Mouse (Mus musculus) heart, adult 2 months (tissue): ENCODE data around the gene Aldh1a1. TPM values are rescaled to one million over a fixed set of nuclear protein-coding genes. Genes with fewer than 3 reads are reported as not detected.

ENCODE experiments used
- DNase-seq, 2 experiments: peaks; one replicate each; pipeline ENCODE4 v3.0.0; 2021
- H3K27ac ChIP-seq: fragments of 200-600 bp; 2 replicates; pipeline ENCODE4 v1.8.1; 2022
- H3K27me3 ChIP-seq: fragments of 200-500 bp; 2 replicates; pipeline ENCODE4 v1.6.1; 2012; ENCODE audit warnings: mild to moderate bottlenecking, low read length, inconsistent platforms, mixed read lengths; ENCODE audit not compliant: control insufficient read depth, insufficient read depth
- H3K36me3 ChIP-seq: fragments of 200-500 bp; 2 replicates; pipeline ENCODE4 v1.6.1; 2012; ENCODE audit warnings: low read length, inconsistent platforms; ENCODE audit not compliant: control insufficient read depth, insufficient read depth
- H3K4me1 ChIP-seq: fragments of 200-500 bp; 2 replicates; pipeline ENCODE4 v1.6.1; 2011; ENCODE audit warnings: low read length; ENCODE audit not compliant: control insufficient read depth, insufficient read depth
- H3K4me3 ChIP-seq: fragments of 200-600 bp; 2 replicates; pipeline ENCODE4 v1.8.1; 2022
- H3K79me2 ChIP-seq: fragments of 200-500 bp; replicated peaks from 2 replicates; pipeline ENCODE4 v1.6.1; 2012; ENCODE audit warnings: mild to moderate bottlenecking, inconsistent platforms, low read length, moderate library complexity, mixed read lengths; ENCODE audit not compliant: control insufficient read depth, insufficient read depth
- H3K9ac ChIP-seq: fragments of 200-500 bp; 2 replicates; pipeline ENCODE4 v1.6.1; 2012; ENCODE audit warnings: low read depth, mild to moderate bottlenecking, control low read depth, inconsistent platforms, low read length, mixed read lengths
- CTCF ChIP-seq: fragments of 200-600 bp; IDR thresholded peaks from 2 replicates; pipeline ENCODE4 v1.8.1; 2022; ENCODE audit warnings: antibody characterized with exemption, mild to moderate bottlenecking, moderate library complexity
- EP300 ChIP-seq: fragments of 200-500 bp; IDR thresholded peaks from 2 replicates; pipeline ENCODE4 v1.6.1; 2011; ENCODE audit warnings: low read depth, low read length, control low read depth; ENCODE audit not compliant: insufficient read depth
- POLR2A ChIP-seq: fragments of 200-500 bp; IDR thresholded peaks from 2 replicates; pipeline ENCODE4 v1.6.1; 2011; ENCODE audit warnings: mild to moderate bottlenecking, low read depth, low read length, control low read depth; ENCODE audit not compliant: insufficient read depth
- WGBS: fragments of 180-500 bp; shearing (Covaris S2); methylation state at CpG from one replicate; pipeline ENCODE4 v1.1.7; 2018; 5-methylcytosine and 5-hydroxymethylcytosine counted together
- intact Hi-C: fragments of 180-260 bp; cut with DNase I; formaldehyde crosslinking; loops from one replicate; pipeline ENCODE4 v1.15.1; 2025
- polyA plus RNA-seq: library from polyadenylated mRNA; depleted of rRNA; stranded (reverse); fragments of >200 nt; gene quantifications from 2 replicates; pipeline ENCODE4 v1.2.3, GENCODE M21; 2012; rRNA removed
- total RNA-seq, 2 experiments: library from RNA; stranded (reverse); gene quantifications; 2 replicates each; pipeline ENCODE4 v1.2.3; 2021

Aldh1a1 gene
- total and polyA plus RNA-seq, 3 experiments, result 23.3 to 25.8 (median 24.1) TPM

DNA sequence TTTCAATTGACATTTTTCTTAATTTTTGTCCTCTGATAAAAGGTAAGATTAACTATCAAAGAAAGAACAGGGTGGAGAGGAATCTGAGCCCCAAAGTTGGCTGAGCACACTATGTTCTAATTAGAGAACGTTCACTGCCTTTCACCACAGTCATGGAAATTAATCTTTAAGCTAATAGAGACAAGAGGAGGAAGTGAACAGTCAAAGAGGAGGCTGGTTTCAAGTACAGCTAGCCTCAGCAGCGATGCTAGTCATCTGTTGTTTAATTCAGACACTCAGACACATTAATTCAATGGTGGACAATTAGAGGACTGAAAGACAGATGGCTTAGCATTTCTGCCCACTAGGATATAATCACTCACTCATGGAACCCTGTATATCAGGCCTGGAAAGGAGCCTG lies 157.5 kb downstream of the Aldh1a1 start:
- 28% methylated on average over 2 of the region's 2 CpGs for WGBS
- no peak for DNase-seq
- TF ChIP-seq EP300 (no peak), POLR2A (no peak), CTCF (no peak)
- intact Hi-C loops, result no loop called here
- Histone ChIP-seq H3K9ac (no peak overlapping the region), H3K36me3 (no peaks in the 10 kb centered on the region), H3K4me1 (no peaks in the 10 kb centered on the region), H3K27ac (no peak overlapping the region), H3K4me3 (no peak overlapping the region), H3K27me3 (no peaks in the 10 kb centered on the region), H3K79me2 (no peaks in the 10 kb centered on the region)

DNA sequence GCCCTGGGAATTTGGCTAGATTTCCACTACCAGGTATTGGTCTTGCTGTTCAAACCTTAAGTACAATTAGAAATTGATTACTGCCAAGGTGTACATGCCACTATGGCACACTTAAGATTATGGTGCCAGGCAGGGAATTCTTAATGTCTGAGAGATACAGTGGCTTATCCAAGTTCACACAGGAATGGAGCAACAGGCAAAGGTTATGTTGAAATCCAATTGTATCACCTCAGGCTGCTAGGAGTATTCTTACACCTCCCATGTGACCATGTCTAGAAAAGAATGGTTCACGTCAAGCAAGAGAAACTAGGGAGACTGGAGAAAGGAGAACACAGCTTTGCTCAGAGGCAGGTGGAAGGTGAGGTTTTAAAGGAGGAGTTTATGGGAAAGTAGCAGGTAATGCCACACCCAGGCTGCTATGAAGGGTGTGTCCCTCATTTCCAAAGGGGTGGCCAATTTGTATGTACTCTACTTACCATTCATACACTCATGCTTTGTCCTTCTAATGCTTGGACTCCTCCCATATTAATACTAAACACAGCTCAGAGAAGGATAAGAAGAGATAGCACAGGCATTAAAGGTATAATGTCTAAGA lies 160.7 kb downstream of the Aldh1a1 start:
- no peaks in the 10 kb centered on the region for H3K27me3 ChIP-seq
- TF ChIP-seq POLR2A (no peak), EP300 (no peak), CTCF (no peak)
- H3K36me3 ChIP-seq, result no peaks in the 10 kb centered on the region
- intact Hi-C loops, result no loop called here
- DNase-seq, result no peak
- no peak overlapping the region for H3K27ac ChIP-seq
- no peak overlapping the region for H3K9ac ChIP-seq
- no peak overlapping the region for H3K4me3 ChIP-seq
- H3K79me2 ChIP-seq, result no peaks in the 10 kb centered on the region
- no peaks in the 10 kb centered on the region for H3K4me1 ChIP-seq
- 66% methylated on average over 1 of the region's 1 CpGs for WGBS

GRCm38 (mm10) chr19:20654141-20654873 lies 161.8 kb downstream of the Aldh1a1 start:
- Histone ChIP-seq H3K27me3 (no peaks in the 10 kb centered on the region), H3K4me3 (no peak overlapping the region), H3K4me1 (no peaks in the 10 kb centered on the region), H3K9ac (no peak overlapping the region), H3K36me3 (no peaks in the 10 kb centered on the region), H3K79me2 (no peaks in the 10 kb centered on the region), H3K27ac (no peak overlapping the region)
- no peak for DNase-seq
- intact Hi-C loops, result no loop called here
- WGBS, result 74% methylated on average over 3 of the region's 3 CpGs
- no peak for TF ChIP-seq POLR2A
- no peak for TF ChIP-seq EP300
- no peak for TF ChIP-seq CTCF

GRCm38 (mm10) chr19:20677697-20678355 lies 185.3 kb downstream of the Aldh1a1 start:
- intact Hi-C loops, result no loop called here
- Histone ChIP-seq H3K79me2 (no peaks in the 10 kb centered on the region), H3K4me3 (no peak overlapping the region), H3K27me3 (no peaks in the 10 kb centered on the region), H3K27ac (no peak overlapping the region), H3K36me3 (no peaks in the 10 kb centered on the region), H3K4me1 (no peaks in the 10 kb centered on the region), H3K9ac (no peak overlapping the region)
- WGBS, result 70% methylated on average over 3 of the region's 3 CpGs
- no peak for DNase-seq
- TF ChIP-seq POLR2A, result no peak
- TF ChIP-seq CTCF, result no peak
- no peak for TF ChIP-seq EP300

Other genes with a start within 250 kb of the Aldh1a1 start
- gene Anxa1, start 101.8 kb upstream of the Aldh1a1 start, total RNA-seq, result 10 to 100 TPM; 17.3 to 19.9 TPM
- 10.4 and 13.6 TPM in 2 replicates for gene Anxa1, start 101.8 kb upstream of the Aldh1a1 start, polyA plus RNA-seq
- under 1 TPM; 0.18 TPM for gene Aldh1a7, start 234.8 kb downstream of the Aldh1a1 start, total RNA-seq
- gene Aldh1a7, start 234.8 kb downstream of the Aldh1a1 start, polyA plus RNA-seq, result 2.2 and 2.3 TPM in 2 replicates